Mouse (Mus musculus) cerebellum, adult 2 months (tissue): ENCODE measurements at regions not wholly inside any gene's neighbourhood (a gene's known extent, or its start where the extent isn't known, plus 50 kb on each side); places are given as distances from the start of the nearest gene placed in this dataset.

Experiments used
- CTCF ChIP-seq: fragments of 200-500 bp; IDR thresholded peaks from 2 replicates; pipeline ENCODE4 v1.5.1; 2011; ENCODE audit warnings: low read depth, mild to moderate bottlenecking, control low read depth, low read length, moderate library complexity, borderline replicate concordance; ENCODE audit not compliant: insufficient read depth
- POLR2A ChIP-seq: fragments of 200-500 bp; IDR thresholded peaks from 2 replicates; pipeline ENCODE4 v1.6.1; 2011; ENCODE audit warnings: low read length, control low read depth, borderline replicate concordance; ENCODE audit not compliant: insufficient read depth

DNA sequence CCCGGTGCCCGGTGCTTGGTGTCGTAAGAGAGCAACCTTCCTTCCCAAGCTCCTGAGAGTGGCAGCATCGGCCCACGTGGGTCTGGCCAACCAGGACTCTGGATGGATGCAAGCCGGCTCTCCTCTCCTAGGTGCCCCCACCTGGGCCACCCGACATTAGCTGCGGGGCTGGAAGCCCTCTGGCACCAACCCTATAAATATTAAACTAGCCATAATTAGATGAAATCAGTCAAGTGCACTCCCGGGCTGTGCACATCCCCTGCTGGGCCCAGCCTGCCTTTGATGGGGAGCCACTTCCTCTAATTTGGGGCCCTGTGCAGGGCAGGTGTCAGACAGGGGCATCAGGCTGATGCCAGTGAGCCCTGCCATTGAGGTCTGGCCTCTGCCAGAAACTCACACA, 130.8 kb downstream of the Cryba4 start:
- no peak for TF ChIP-seq CTCF
- no peak for TF ChIP-seq POLR2A
